ENCODE assay signal across 16 mouse cellular contexts in genomic region chr6:71627325-71627724, GRCm38 (mm10).
"Had no signal": no experiment of that assay in that cellular context is flagged by ENCODE, and none has a peak within 500 bp of the region (broad histone marks: within the 10 kb centered on the region; RNA-seq: fewer than 3 reads in every experiment).

No protein-coding gene starts in this region.

- H3K9ac ChIP-seq: neural tube, embryonic 13.5 days; neural tube, embryonic 15.5 days; stomach, embryonic 15.5 days had no signal

- H3K4me2 ChIP-seq: neural tube, embryonic 13.5 days; neural tube, embryonic 15.5 days; stomach, embryonic 15.5 days had no signal

- H3K4me3 ChIP-seq: neural tube, embryonic 13.5 days; neural tube, embryonic 15.5 days; stomach, embryonic 15.5 days had no signal

- H3K27ac ChIP-seq: neural tube, embryonic 13.5 days; neural tube, embryonic 15.5 days; stomach, embryonic 15.5 days; stomach, postnatal 0 days had no signal

- H3K27me3 ChIP-seq: neural tube, embryonic 13.5 days; neural tube, embryonic 15.5 days; stomach, embryonic 15.5 days had no signal

- DNase-seq: retina, postnatal 1 day; right cerebral cortex, adult 18-20 months; right cerebral cortex, postnatal 14 days; right cerebral cortex, postnatal 25 days; right cerebral cortex, postnatal 4 days; spleen, adult 18-20 months; thymus, adult 18-20 months; thymus, adult 2 months; thymus, postnatal 14 days; thymus, postnatal 25 days; thymus, postnatal 36 days; thymus, postnatal 4 days had no signal

- H3K9me3 ChIP-seq: neural tube, embryonic 13.5 days; neural tube, embryonic 15.5 days; stomach, embryonic 15.5 days had no signal
